Mouse (Mus musculus): Measurements from ENCODE around the gene Sgms2.

DNA sequence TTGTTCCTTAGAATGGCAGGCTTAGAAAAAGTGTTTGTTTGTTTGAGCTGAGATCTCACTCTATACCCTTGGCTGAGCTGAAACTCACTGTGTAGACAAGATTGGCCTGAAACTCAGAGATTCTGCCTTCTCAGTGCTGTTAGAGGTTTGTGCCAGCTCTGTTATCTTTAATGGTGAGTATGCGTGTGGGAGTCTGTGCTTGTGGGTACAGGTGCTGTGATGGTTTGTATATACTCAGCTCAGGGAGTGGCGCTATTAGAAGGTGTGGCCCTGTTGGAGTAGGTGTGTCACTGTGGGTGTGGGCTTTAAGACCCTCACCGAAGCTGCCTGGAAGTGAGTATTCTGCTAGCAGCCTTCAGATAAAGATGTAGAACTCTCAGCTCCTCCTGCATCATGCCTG lies 34.0 kb upstream of the Sgms2 start:
- no peak for TF ChIP-seq CTCF (IDR thresholded peaks at IDR 0.05)
- no peak for TF ChIP-seq POLR2A (IDR thresholded peaks at IDR 0.05; ENCODE audit: insufficient read depth, low read depth, low read length)
- no peak for TF ChIP-seq EP300 (IDR thresholded peaks at IDR 0.05; ENCODE audit: insufficient read depth, low read depth, low read length)

Data from heart, adult 2 months (tissue).